Mouse (Mus musculus) MEL (cell line): ENCODE measurements at regions not wholly inside any gene's neighbourhood (a gene's known extent, or its start where the extent isn't known, plus 50 kb on each side); places are given as distances from the start of the nearest gene placed in this dataset.

ENCODE experiments used
- DNase-seq: peaks from one replicate; pipeline ENCODE4 v3.0.0; 2011; ENCODE audit warnings: low read depth, low spot score
- H3K27ac ChIP-seq: 2 replicates; pipeline ENCODE4 v1.5.1; 2012; ENCODE audit warnings: low read depth, mild to moderate bottlenecking, control low read depth, low read length, moderate library complexity; ENCODE audit not compliant: control insufficient read depth
- H3K27me3 ChIP-seq, 2 experiments: fragments of 150-350 bp in 1 of 2; sonication (generic) in 1 of 2; 2 replicates each; pipeline ENCODE4 v1.6.1; 2012; ENCODE audit warnings: low read length in 2 of 2, mild to moderate bottlenecking in 2 of 2, improper control_type of control experiment in 1 of 2, moderate library complexity in 1 of 2; ENCODE audit not compliant: insufficient read depth in 2 of 2, control insufficient read depth in 1 of 2
- H3K36me3 ChIP-seq, 2 experiments: 2 replicates each; pipeline ENCODE4 v1.6.1; 2012 to 2014; ENCODE audit warnings: low read length in 2 of 2, improper control_type of control experiment in 1 of 2, inconsistent platforms in 1 of 2, mild to moderate bottlenecking in 1 of 2; ENCODE audit not compliant: insufficient read depth in 2 of 2, control insufficient read depth in 1 of 2
- H3K4me1 ChIP-seq, 2 experiments: fragments of 150-350 bp in 1 of 2; sonication (generic) in 1 of 2; 2 replicates each; pipeline ENCODE4 v1.6.1; 2012; ENCODE audit warnings: low read length in 2 of 2, improper control_type of control experiment in 1 of 2, mild to moderate bottlenecking in 1 of 2; ENCODE audit not compliant: insufficient read depth in 2 of 2, control insufficient read depth in 1 of 2
- H3K4me3 ChIP-seq, 2 experiments: fragments of 150-350 bp in 1 of 2; sonication (generic) in 1 of 2; 2 replicates each; pipeline ENCODE4 v1.5.1; 2012; ENCODE audit warnings: low read depth in 2 of 2, low read length in 2 of 2, mild to moderate bottlenecking in 2 of 2, moderate library complexity in 2 of 2, control low read depth in 1 of 2, improper control_type of control experiment in 1 of 2; ENCODE audit not compliant: control insufficient read depth in 1 of 2, insufficient read depth in 1 of 2
- H3K79me2 ChIP-seq: 2 replicates; pipeline ENCODE4 v1.6.1; 2012; ENCODE audit warnings: mild to moderate bottlenecking, low read length, moderate library complexity; ENCODE audit not compliant: control insufficient read depth, poor library complexity, insufficient read depth
- H3K9ac ChIP-seq: 2 replicates; pipeline ENCODE4 v1.6.1; 2012; ENCODE audit warnings: low read depth, mild to moderate bottlenecking, control low read depth, low read length, moderate library complexity; ENCODE audit not compliant: control insufficient read depth, poor library complexity, severe bottlenecking
- H3K9me3 ChIP-seq: fragments of 150-350 bp; sonication (generic); replicated peaks from 2 replicates; pipeline ENCODE4 v1.6.1; 2012; ENCODE audit warnings: mild to moderate bottlenecking, low read length, improper control_type of control experiment, moderate library complexity; ENCODE audit not compliant: insufficient read depth
- BHLHE40 ChIP-seq: IDR thresholded peaks from 2 replicates; pipeline ENCODE4 v1.6.1; 2012; ENCODE audit warnings: low read depth, mild to moderate bottlenecking, inconsistent platforms, low read length, improper control_type of control experiment, borderline replicate concordance
- CHD1 ChIP-seq: IDR thresholded peaks from 2 replicates; pipeline ENCODE4 v1.6.1; 2012; ENCODE audit warnings: low read depth, mild to moderate bottlenecking, inconsistent platforms, low read length, improper control_type of control experiment
- CHD2 ChIP-seq: IDR thresholded peaks from 2 replicates; pipeline ENCODE4 v1.6.1; 2011; ENCODE audit warnings: low read length, improper control_type of control experiment
- CTCF ChIP-seq, 3 experiments: IDR thresholded peaks in 2 of 3; conservative IDR thresholded peaks in 1 of 3; 2 replicates each; pipeline ENCODE4 v1.5.1; 2011 to 2012; ENCODE audit warnings: low read length in 3 of 3, low read depth in 2 of 3, mild to moderate bottlenecking in 2 of 3, improper control_type of control experiment in 1 of 3, inconsistent platforms in 1 of 3, mixed read lengths in 1 of 3, moderate library complexity in 1 of 3; ENCODE audit not compliant: control insufficient read depth in 1 of 3, insufficient read depth in 1 of 3, poor library complexity in 1 of 3, severe bottlenecking in 1 of 3
- E2F4 ChIP-seq: IDR thresholded peaks from 2 replicates; pipeline ENCODE4 v1.6.1; 2011; ENCODE audit warnings: low read depth, low read length, improper control_type of control experiment, borderline replicate concordance
- EP300 ChIP-seq, 2 experiments: IDR thresholded peaks; 2 replicates each; pipeline ENCODE4 v1.6.1; 2011; ENCODE audit warnings: improper control_type of control experiment in 2 of 2, low read length in 2 of 2, low read depth in 1 of 2, mild to moderate bottlenecking in 1 of 2
- ETS1 ChIP-seq: IDR thresholded peaks from 2 replicates; pipeline ENCODE4 v1.6.1; 2012; ENCODE audit warnings: low read depth, mild to moderate bottlenecking, inconsistent platforms, low read length, improper control_type of control experiment, moderate library complexity
- GABPA ChIP-seq: IDR thresholded peaks from 2 replicates; pipeline ENCODE4 v1.6.1; 2012; ENCODE audit warnings: low read depth, mild to moderate bottlenecking, inconsistent platforms, low read length, improper control_type of control experiment, moderate library complexity
- MAX ChIP-seq: IDR thresholded peaks from 2 replicates; pipeline ENCODE4 v1.6.1; 2011; ENCODE audit warnings: low read length, improper control_type of control experiment
- MAZ ChIP-seq: IDR thresholded peaks from 2 replicates; pipeline ENCODE4 v1.6.1; 2012; ENCODE audit warnings: low read depth, mild to moderate bottlenecking, inconsistent platforms, low read length, improper control_type of control experiment
- MEF2A ChIP-seq: IDR thresholded peaks from 2 replicates; pipeline ENCODE4 v1.6.1; 2014; ENCODE audit warnings: low read depth, mild to moderate bottlenecking, inconsistent platforms, low read length, improper control_type of control experiment; ENCODE audit not compliant: poor library complexity, insufficient replicate concordance, severe bottlenecking; ENCODE audit errors: extremely low read depth
- MYB ChIP-seq: IDR thresholded peaks from 2 replicates; pipeline ENCODE4 v1.6.1; 2011; ENCODE audit warnings: mild to moderate bottlenecking, low read depth, low read length, improper control_type of control experiment
- NELFE ChIP-seq: IDR thresholded peaks from 2 replicates; pipeline ENCODE4 v1.6.1; 2011; ENCODE audit warnings: low read depth, low read length, improper control_type of control experiment
- POLR2A ChIP-seq, 2 experiments: IDR thresholded peaks; 2 replicates each; pipeline ENCODE4 v1.6.1; 2011 to 2012; ENCODE audit warnings: low read length in 2 of 2, mild to moderate bottlenecking in 2 of 2, control low read depth in 1 of 2, improper control_type of control experiment in 1 of 2, low read depth in 1 of 2, moderate library complexity in 1 of 2; ENCODE audit not compliant: control insufficient read depth in 1 of 2, insufficient read depth in 1 of 2, poor library complexity in 1 of 2
- POLR2AphosphoS2 ChIP-seq: IDR thresholded peaks from 2 replicates; pipeline ENCODE4 v1.6.1; 2011; ENCODE audit warnings: low read length, improper control_type of control experiment
- POLR2AphosphoS5 ChIP-seq: IDR thresholded peaks from 2 replicates; pipeline ENCODE4 v1.6.1; 2012; ENCODE audit warnings: low read depth, borderline replicate concordance, mild to moderate bottlenecking, inconsistent platforms, low read length, moderate library complexity, mixed read lengths
- RAD21 ChIP-seq: IDR thresholded peaks from 2 replicates; pipeline ENCODE4 v1.6.1; 2011; ENCODE audit warnings: mild to moderate bottlenecking, low read depth, low read length, improper control_type of control experiment
- SIN3A ChIP-seq: IDR thresholded peaks from 2 replicates; pipeline ENCODE4 v1.6.1; 2012; ENCODE audit warnings: low read length, improper control_type of control experiment, inconsistent platforms
- SMC3 ChIP-seq: IDR thresholded peaks from 2 replicates; pipeline ENCODE4 v1.6.1; 2011; ENCODE audit warnings: low read depth, low read length, improper control_type of control experiment
- TAL1 ChIP-seq: IDR thresholded peaks from 2 replicates; pipeline ENCODE4 v1.6.1; 2012; ENCODE audit warnings: mild to moderate bottlenecking, inconsistent platforms, low read length, moderate library complexity, mixed read lengths
- TBP ChIP-seq: IDR thresholded peaks from 2 replicates; pipeline ENCODE4 v1.8.0; 2011; ENCODE audit warnings: low read depth, low read length, improper control_type of control experiment
- USF2 ChIP-seq, 2 experiments: IDR thresholded peaks; 2 replicates each; pipeline ENCODE4 v1.6.1; 2011 to 2012; ENCODE audit warnings: improper control_type of control experiment in 2 of 2, low read length in 2 of 2, borderline replicate concordance in 1 of 2, inconsistent platforms in 1 of 2, low read depth in 1 of 2, mild to moderate bottlenecking in 1 of 2; ENCODE audit not compliant: insufficient read depth in 1 of 2
- ZC3H11A ChIP-seq: IDR thresholded peaks from 2 replicates; pipeline ENCODE4 v1.6.1; 2012; ENCODE audit warnings: low read depth, mild to moderate bottlenecking, inconsistent platforms, low read length, improper control_type of control experiment
- ZKSCAN1 ChIP-seq: IDR thresholded peaks from 2 replicates; pipeline ENCODE4 v1.6.1; 2012; ENCODE audit warnings: low read depth, mild to moderate bottlenecking, inconsistent platforms, low read length, improper control_type of control experiment, moderate library complexity
- ZMIZ1 ChIP-seq: IDR thresholded peaks from 2 replicates; pipeline ENCODE4 v1.6.1; 2012; ENCODE audit warnings: low read depth, mild to moderate bottlenecking, inconsistent platforms, low read length, improper control_type of control experiment, moderate library complexity
- ZNF384 ChIP-seq: IDR thresholded peaks from 2 replicates; pipeline ENCODE4 v1.6.1; 2012; ENCODE audit warnings: low read depth, mild to moderate bottlenecking, inconsistent platforms, low read length, improper control_type of control experiment

DNA sequence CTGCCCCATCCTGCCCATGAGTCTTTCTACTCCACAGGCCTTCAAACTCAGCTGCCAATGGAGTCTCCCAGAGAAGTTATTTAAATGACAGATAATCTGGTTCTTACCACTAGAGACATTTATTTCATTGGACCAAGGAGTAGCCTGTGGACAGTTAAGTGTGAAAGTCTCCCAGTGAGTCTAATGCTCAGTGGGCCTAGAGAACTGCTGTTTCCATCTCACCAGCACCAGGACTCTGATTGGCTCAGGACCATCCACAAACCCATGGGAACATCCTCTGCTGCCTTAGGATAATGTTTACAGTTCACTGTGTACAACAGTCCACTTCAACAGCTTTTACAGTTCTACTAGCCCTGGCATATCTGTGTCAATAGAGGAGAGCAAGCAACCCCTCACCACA lies 198.6 kb upstream of the Tle3 start:
- no peak for DNase-seq
- TF ChIP-seq RAD21: no peak
- no peak for TF ChIP-seq TBP
- TF ChIP-seq CHD2: no peak
- no peak for TF ChIP-seq SMC3
- TF ChIP-seq EP300 (IDR thresholded peaks at IDR 0.05; ENCODE audit: low read depth in 1 of 2, low read length in 2 of 2): no peak
- no peak for TF ChIP-seq ETS1
- no peak for TF ChIP-seq MEF2A
- no peak for TF ChIP-seq POLR2A (IDR thresholded peaks at IDR 0.05; ENCODE audit: control insufficient read depth in 1 of 2, insufficient read depth in 1 of 2, low read depth in 1 of 2, low read length in 2 of 2, poor library complexity in 1 of 2)
- TF ChIP-seq MAX: no peak
- no peak for TF ChIP-seq ZC3H11A
- no peak for TF ChIP-seq USF2 (IDR thresholded peaks at IDR 0.05; ENCODE audit: borderline replicate concordance in 1 of 2, insufficient read depth in 1 of 2, low read depth in 1 of 2, low read length in 2 of 2)
- TF ChIP-seq CHD1: no peak
- TF ChIP-seq E2F4: no peak
- TF ChIP-seq MYB: no peak
- no peak for TF ChIP-seq NELFE
- TF ChIP-seq POLR2AphosphoS5: no peak
- Histone ChIP-seq H3K4me1 (no peaks in the 10 kb centered on the region), H3K4me3 (no peak overlapping the region), H3K36me3 (no peaks in the 10 kb centered on the region), H3K27me3 (peaks cover 0 to 2% of the 10 kb centered on the region in 2 experiments; a peak in 1 of 4 replicates), H3K9ac (no peak overlapping the region), H3K27ac (no peak overlapping the region), H3K9me3 (no peaks in the 10 kb centered on the region), H3K79me2 (no peaks in the 10 kb centered on the region)

GRCm38 (mm10) chr9:61175381-61175780 lies 196.8 kb upstream of the Tle3 start:
- no peak overlapping the region for H3K27ac ChIP-seq
- TF ChIP-seq CHD1: no peak
- TF ChIP-seq CTCF (IDR thresholded peaks at IDR 0.05 in 2 of 3, conservative IDR thresholded peaks at IDR 0.05 in 1 of 3; ENCODE audit: control insufficient read depth in 1 of 3, insufficient read depth in 1 of 3, low read depth in 2 of 3, low read length in 3 of 3, poor library complexity in 1 of 3, severe bottlenecking in 1 of 3): no peak
- TF ChIP-seq BHLHE40: no peak
- no peak for TF ChIP-seq MAZ
- TF ChIP-seq GABPA: no peak
- TF ChIP-seq SIN3A: no peak
- TF ChIP-seq POLR2AphosphoS5: no peak
- no peak for TF ChIP-seq CHD2
- no peak for TF ChIP-seq RAD21
- no peak for TF ChIP-seq ZMIZ1
- no peak for TF ChIP-seq TAL1
- no peak for TF ChIP-seq ZNF384
- TF ChIP-seq SMC3: no peak
- no peak for TF ChIP-seq MEF2A
- TF ChIP-seq ZKSCAN1: no peak
- TF ChIP-seq POLR2AphosphoS2: no peak
- no peak for TF ChIP-seq POLR2A (IDR thresholded peaks at IDR 0.05; ENCODE audit: control insufficient read depth in 1 of 2, insufficient read depth in 1 of 2, low read depth in 1 of 2, low read length in 2 of 2, poor library complexity in 1 of 2)
- DNase-seq: no peak
- H3K27me3 ChIP-seq: peaks cover 0 to 9% of the 10 kb centered on the region in 2 experiments; a peak in 3 of 4 replicates
- no peak overlapping the region for H3K4me3 ChIP-seq
- H3K36me3 ChIP-seq: no peaks in the 10 kb centered on the region
- H3K9me3 ChIP-seq: no peaks in the 10 kb centered on the region
- H3K79me2 ChIP-seq: no peaks in the 10 kb centered on the region
- no peaks in the 10 kb centered on the region for H3K4me1 ChIP-seq
- no peak overlapping the region for H3K9ac ChIP-seq
